ENCODE assay signal across 14 mouse cellular contexts in the genomic region with DNA sequence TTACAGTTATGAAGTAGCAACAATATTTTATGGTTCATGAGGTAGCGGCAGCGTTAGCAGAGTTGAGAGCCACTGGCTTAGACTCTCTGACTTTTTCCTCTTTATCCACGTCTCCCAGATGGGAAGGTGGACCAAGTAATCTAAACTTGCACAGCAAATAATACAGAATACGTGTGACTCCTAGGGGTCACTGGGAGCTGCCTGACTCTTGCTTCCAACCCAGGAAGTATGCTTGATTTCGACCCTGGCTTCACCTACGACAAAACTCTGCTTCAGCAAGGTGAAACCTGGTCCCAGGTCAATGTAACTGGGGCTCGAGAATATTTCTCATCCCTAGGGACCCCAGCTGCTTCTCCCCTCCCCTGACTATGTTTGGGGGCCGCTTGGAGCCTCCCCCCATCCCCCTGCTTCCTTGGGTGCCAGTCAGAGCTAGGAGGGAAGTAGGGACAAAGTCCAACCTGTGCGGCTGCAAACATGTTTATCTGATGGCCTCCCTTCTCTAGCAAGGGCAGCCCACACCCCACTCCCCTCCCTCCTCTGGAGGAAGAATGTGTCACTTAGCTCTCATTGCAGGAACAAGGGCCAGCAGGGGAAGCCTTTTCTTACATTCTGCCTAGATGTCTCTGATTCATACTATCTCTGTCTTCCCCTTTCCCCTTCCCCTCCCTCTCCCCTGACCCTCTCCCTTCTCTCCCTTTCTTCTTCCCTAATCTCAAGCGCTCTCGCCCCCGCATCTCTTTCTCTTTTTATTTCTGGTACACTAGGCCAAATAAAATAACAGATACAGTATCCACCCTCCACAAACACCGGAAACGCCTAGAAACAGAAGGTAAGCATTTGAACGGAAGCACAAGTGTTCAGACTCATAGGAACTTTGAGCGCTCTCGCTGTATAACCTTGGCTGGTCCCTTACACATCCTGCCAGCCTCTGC. TPM values are rescaled to one million over a fixed set of nuclear protein-coding genes. Genes with fewer than 3 reads are reported as not detected.
DNase-seq lines count a peak whose midpoint lies in the region; ATAC-seq and TF ChIP-seq lines count a peak whose summit lies in the region.
"Had no signal": no experiment of that assay in that cellular context is flagged by ENCODE, and none has a peak within 500 bp of the region (broad histone marks: within the 10 kb centered on the region; RNA-seq: fewer than 3 reads in every experiment).

No protein-coding gene starts in this region.

- DNase-seq in 416B (ENCODE audit: low read depth) (peak; percentile 42), MEL (ENCODE audit: low read depth, low spot score) (peak; percentile 87)
- no peak for DNase-seq in adrenal gland, postnatal 25 days
- DNase-seq in left cerebral cortex, adult 18-20 months (ENCODE audit: low spot score in 2 of 2), result no peak
- DNase-seq in limb, embryonic 10.5 days (ENCODE audit: low spot score), result no peak
- DNase-seq: layer of hippocampus, postnatal 36 days; lung, embryonic 14.5 days had no signal

- TF ChIP-seq EP300 in MEL (IDR thresholded peaks at IDR 0.05; ENCODE audit: low read depth in 1 of 2, low read length in 2 of 2), result peak; percentile 43 to 76

- no peaks in the 10 kb centered on the region for H3K9me3 ChIP-seq in MEL (replicated peaks; ENCODE audit: insufficient read depth, low read length)
- no peaks in the 10 kb centered on the region for H3K9me3 ChIP-seq in kidney, embryonic 15.5 days (replicated peaks)
- no peaks in the 10 kb centered on the region for H3K9me3 ChIP-seq in liver, embryonic 16.5 days (replicated peaks; ENCODE audit: control insufficient read depth, low read length)
- no peaks in the 10 kb centered on the region for H3K9me3 ChIP-seq in limb, embryonic 10.5 days (replicated peaks)

- peak overlapping the region; percentile 55 for H3K9ac ChIP-seq in MEL (ENCODE audit: control insufficient read depth, low read depth, low read length, poor library complexity, severe bottlenecking)
- H3K9ac ChIP-seq in kidney, embryonic 15.5 days, result peak overlapping the region; percentile 15; the same call in 1 of the 2 replicates
- peak overlapping the region; percentile 41; the same call in 1 of the 2 replicates for H3K9ac ChIP-seq in liver, embryonic 16.5 days (ENCODE audit: low read depth, low read length)
- H3K9ac ChIP-seq: lung, embryonic 14.5 days had no signal

- TF ChIP-seq CTCF in MEL (IDR thresholded peaks at IDR 0.05 in 2 of 3, conservative IDR thresholded peaks at IDR 0.05 in 1 of 3; ENCODE audit: control insufficient read depth in 1 of 3, insufficient read depth in 1 of 3, low read depth in 2 of 3, low read length in 3 of 3, poor library complexity in 1 of 3, severe bottlenecking in 1 of 3), result no peak

- H3K27ac ChIP-seq in MEL (ENCODE audit: control insufficient read depth, low read depth, low read length), result peak overlapping the region; percentile 75
- peak overlapping the region; percentile 88 for H3K27ac ChIP-seq in kidney, embryonic 15.5 days
- peak overlapping the region; percentile 77 for H3K27ac ChIP-seq in liver, embryonic 16.5 days (ENCODE audit: low read length)
- H3K27ac ChIP-seq in limb, embryonic 10.5 days, result no peak overlapping the region
- H3K27ac ChIP-seq: hindbrain, postnatal 0 days had no signal

- peaks cover 0 to 7% of the 10 kb centered on the region in 2 experiments; a peak in 2 of 4 replicates for H3K36me3 ChIP-seq in MEL (ENCODE audit: control insufficient read depth in 1 of 2, insufficient read depth in 2 of 2, low read length in 2 of 2)
- H3K36me3 ChIP-seq in kidney, embryonic 15.5 days, result no peaks in the 10 kb centered on the region
- H3K36me3 ChIP-seq in liver, embryonic 16.5 days (ENCODE audit: control insufficient read depth, insufficient read depth), result no peaks in the 10 kb centered on the region
- H3K36me3 ChIP-seq in limb, embryonic 10.5 days, result no peaks in the 10 kb centered on the region

- peaks cover 0 to 11% of the 10 kb centered on the region in 2 experiments; a peak in 3 of 4 replicates for H3K4me1 ChIP-seq in MEL (ENCODE audit: control insufficient read depth in 1 of 2, insufficient read depth in 2 of 2, low read length in 2 of 2)
- H3K4me1 ChIP-seq in kidney, embryonic 15.5 days, result peaks cover 63% of the 10 kb centered on the region
- peaks cover 11% of the 10 kb centered on the region for H3K4me1 ChIP-seq in liver, embryonic 16.5 days (ENCODE audit: control insufficient read depth, low read depth, low read length)
- peaks cover 27% of the 10 kb centered on the region for H3K4me1 ChIP-seq in limb, embryonic 10.5 days

- peak overlapping the region; percentile 62 to 93 for H3K4me3 ChIP-seq in MEL (ENCODE audit: control insufficient read depth in 1 of 2, insufficient read depth in 1 of 2, low read depth in 2 of 2, low read length in 2 of 2)
- no peak overlapping the region for H3K4me3 ChIP-seq in kidney, embryonic 15.5 days (replicated peaks)
- peak overlapping the region; percentile 18; the same call in 1 of the 2 replicates for H3K4me3 ChIP-seq in liver, embryonic 16.5 days (ENCODE audit: low read depth, low read length)
- no peak overlapping the region for H3K4me3 ChIP-seq in limb, embryonic 10.5 days

- no peak for TF ChIP-seq RAD21 in MEL (IDR thresholded peaks at IDR 0.05; ENCODE audit: low read depth, low read length)

- ATAC-seq in kidney, embryonic 15.5 days (replicated peaks; ENCODE audit: low FRiP score), result 0 out of 2 replicates have a peak, but pooled peaks have one; percentile 24
- peak; percentile 49; the same call in 1 of the 2 replicates for ATAC-seq in liver, embryonic 16.5 days (ENCODE audit: low read depth)
- ATAC-seq: activated CD4-positive, CD25-positive, alpha-beta regulatory T cell, adult 4 months; hindbrain, postnatal 0 days had no signal

- H3K27me3 ChIP-seq in MEL (ENCODE audit: control insufficient read depth in 1 of 2, insufficient read depth in 2 of 2, low read length in 2 of 2), result no peaks in the 10 kb centered on the region; a peak in 1 of 4 replicates
- H3K27me3 ChIP-seq in kidney, embryonic 15.5 days, result 0 out of 2 replicates have a peak, but pooled peaks cover 4% of the 10 kb centered on the region
- H3K27me3 ChIP-seq in liver, embryonic 16.5 days (ENCODE audit: control insufficient read depth, insufficient read depth, low read depth, low read length), result no peaks in the 10 kb centered on the region
- peaks cover 27% of the 10 kb centered on the region for H3K27me3 ChIP-seq in limb, embryonic 10.5 days (ENCODE audit: low read depth, poor library complexity, severe bottlenecking)

- no peaks in the 10 kb centered on the region for H3K79me2 ChIP-seq in MEL (ENCODE audit: control insufficient read depth, insufficient read depth, low read length, poor library complexity)

- 42% methylated on average over 17 of the region's 17 CpGs for WGBS in kidney, embryonic 15.5 days
- WGBS in liver, embryonic 16.5 days (ENCODE audit: insufficient replicate concordance), result 42% methylated on average over 17 of the region's 17 CpGs
- 69% methylated on average over 17 of the region's 17 CpGs for WGBS in limb, embryonic 10.5 days

- no peak for TF ChIP-seq POLR2A in MEL (IDR thresholded peaks at IDR 0.05; ENCODE audit: control insufficient read depth in 1 of 2, insufficient read depth in 1 of 2, low read depth in 1 of 2, low read length in 2 of 2, poor library complexity in 1 of 2)

- H3K4me2 ChIP-seq in kidney, embryonic 15.5 days, result peak overlapping the region; percentile 17; the same call in 1 of the 2 replicates
- H3K4me2 ChIP-seq in liver, embryonic 16.5 days (ENCODE audit: low read depth, low read length), result peak overlapping the region; percentile 33
- H3K4me2 ChIP-seq: lung, embryonic 14.5 days; midbrain, embryonic 11.5 days had no signal

RNA-seq across cellular contexts. Expression of a gene that starts 5.7 kb away (rescaled TPM):
- total RNA-seq in MEL (2012; rRNA removed), result 0.08 TPM in 1 of 2 replicates, not detected in the other
- polyA plus RNA-seq in MEL (2012; ENCODE audit: insufficient read depth in 1 of 2, insufficient read length in 2 of 2, low read depth in 1 of 2, low replicate concordance in 2 of 2, missing spikeins in 1 of 2), result under 1 TPM in 1 of 2 experiments, not detected in 1; 0.28 TPM
- 12.0 and 13.9 TPM in 2 replicates for polyA plus RNA-seq in kidney, embryonic 15.5 days (2015; fragmentation: Nextera tagmentation; extraction: Ambion mirVana)
- polyA plus RNA-seq in liver, embryonic 16.5 days (2015; fragmentation: Nextera tagmentation; extraction: Ambion mirVana), result 4.1 and 4.7 TPM in 2 replicates
- total RNA-seq in adrenal gland, postnatal 25 days (2021), result 0.29 TPM in 1 of 2 replicates, not detected in the other
- not detected for total RNA-seq in left cerebral cortex, adult 18-20 months (2021)
- polyA plus RNA-seq in limb, embryonic 10.5 days (2016; fragmentation: Nextera tagmentation; extraction: Ambion mirVana), result 0.09 and 0.11 TPM in 2 replicates
- total RNA-seq: common myeloid progenitor, adult 5-6 weeks; hindbrain, postnatal 0 days; layer of hippocampus, postnatal 36 days had no signal
- polyA plus RNA-seq: heart, embryonic 14.5 days; lung, embryonic 14.5 days; midbrain, embryonic 11.5 days had no signal

RNA-seq across cellular contexts. Expression of a gene that starts 23.3 kb away (rescaled TPM):
- 14.4 and 16.2 TPM in 2 replicates for total RNA-seq in MEL (2012; rRNA removed)
- polyA plus RNA-seq in MEL (2012; ENCODE audit: insufficient read depth in 1 of 2, insufficient read length in 2 of 2, low read depth in 1 of 2, low replicate concordance in 2 of 2, missing spikeins in 1 of 2), result 10 to 100 TPM in 1 of 2 experiments, not detected in 1; 46.1 TPM
- polyA plus RNA-seq in kidney, embryonic 15.5 days (2015; fragmentation: Nextera tagmentation; extraction: Ambion mirVana), result 62.8 and 68.0 TPM in 2 replicates
- polyA plus RNA-seq in liver, embryonic 16.5 days (2015; fragmentation: Nextera tagmentation; extraction: Ambion mirVana), result 9.8 and 10.2 TPM in 2 replicates
- 34.0 and 46.2 TPM in 2 replicates for total RNA-seq in adrenal gland, postnatal 25 days (2021)
- 100 to 1,000 TPM; 207 to 236 TPM for total RNA-seq in left cerebral cortex, adult 18-20 months (2021)
- 42.3 and 48.6 TPM in 2 replicates for polyA plus RNA-seq in limb, embryonic 10.5 days (2016; fragmentation: Nextera tagmentation; extraction: Ambion mirVana)

RNA-seq across cellular contexts. Expression of a gene that starts 42.2 kb away (rescaled TPM):
- 8.2 and 11.5 TPM in 2 replicates for total RNA-seq in MEL (2012; rRNA removed)
- 10 to 100 TPM in 1 of 2 experiments, not detected in 1; 33.3 TPM for polyA plus RNA-seq in MEL (2012; ENCODE audit: insufficient read depth in 1 of 2, insufficient read length in 2 of 2, low read depth in 1 of 2, low replicate concordance in 2 of 2, missing spikeins in 1 of 2)
- polyA plus RNA-seq in kidney, embryonic 15.5 days (2015; fragmentation: Nextera tagmentation; extraction: Ambion mirVana), result 1.6 and 2.0 TPM in 2 replicates
- polyA plus RNA-seq in liver, embryonic 16.5 days (2015; fragmentation: Nextera tagmentation; extraction: Ambion mirVana), result 0.26 and 0.61 TPM in 2 replicates
- total RNA-seq in adrenal gland, postnatal 25 days (2021), result 1.3 and 1.8 TPM in 2 replicates
- under 1 TPM; 0.21 to 0.35 TPM for total RNA-seq in left cerebral cortex, adult 18-20 months (2021)
- 0.09 and 0.24 TPM in 2 replicates for polyA plus RNA-seq in limb, embryonic 10.5 days (2016; fragmentation: Nextera tagmentation; extraction: Ambion mirVana)
- total RNA-seq: layer of hippocampus, postnatal 36 days had no signal
- polyA plus RNA-seq: midbrain, embryonic 11.5 days had no signal

RNA-seq across cellular contexts. Expression of a gene that starts 45.7 kb away (rescaled TPM):
- total RNA-seq in MEL (2012; rRNA removed), result 25.8 and 29.5 TPM in 2 replicates
- 10 to 100 TPM in 1 of 2 experiments, not detected in 1; 50.9 TPM for polyA plus RNA-seq in MEL (2012; ENCODE audit: insufficient read depth in 1 of 2, insufficient read length in 2 of 2, low read depth in 1 of 2, low replicate concordance in 2 of 2, missing spikeins in 1 of 2)
- polyA plus RNA-seq in kidney, embryonic 15.5 days (2015; fragmentation: Nextera tagmentation; extraction: Ambion mirVana), result 13.6 and 14.8 TPM in 2 replicates
- polyA plus RNA-seq in liver, embryonic 16.5 days (2015; fragmentation: Nextera tagmentation; extraction: Ambion mirVana), result 3.2 and 3.3 TPM in 2 replicates
- 52.2 and 59.0 TPM in 2 replicates for total RNA-seq in adrenal gland, postnatal 25 days (2021)
- total RNA-seq in left cerebral cortex, adult 18-20 months (2021), result 10 to 100 TPM; 84.8 to 85.4 TPM
- polyA plus RNA-seq in limb, embryonic 10.5 days (2016; fragmentation: Nextera tagmentation; extraction: Ambion mirVana), result 15.2 and 15.3 TPM in 2 replicates

Comparison
In these comparisons a context has a peak if more than half of its experiments do, and no peak if none do; other contexts are left out.
1. DNase-seq: peak in 416B (single experiment) and MEL (single experiment); none in adrenal gland, postnatal 25 days (single experiment), left cerebral cortex, adult 18-20 months (0 of 2) and limb, embryonic 10.5 days (single experiment).
2. H3K4me3 ChIP-seq: peak in MEL (2 of 2) and liver, embryonic 16.5 days (single experiment); none in kidney, embryonic 15.5 days (single experiment) and limb, embryonic 10.5 days (single experiment).
3. Peak in every context shown above with its lines, with median percentiles within 50 percentile points of each other: H3K9ac ChIP-seq.